Mouse (Mus musculus) neutrophil, adult 5-6 weeks (primary cell): Measurements from ENCODE around the gene Ddx19a. TPM values are rescaled to one million over a fixed set of nuclear protein-coding genes. Genes with fewer than 3 reads are reported as not detected.
"Not testable (repeated sequence)": the region's sequence is repeated elsewhere in the genome, so short reads cannot be mapped to it uniquely, and the experiment has no call there.

Experiments
- ATAC-seq: fragments of 151-379, 151-347 bp; 2 replicates; pipeline ENCODE4 v1.8.0; 2017; ENCODE audit warnings: mild to moderate bottlenecking, moderate TSS enrichment; ENCODE audit not compliant: insufficient number of reproducible peaks, poor library complexity, low FRiP score, severe bottlenecking; ENCODE audit errors: extremely low read depth
- total RNA-seq: library from RNA; stranded (forward); fragments of 200-1000 nt; gene quantifications from 2 replicates; pipeline ENCODE4 v1.2.3, GENCODE M21; 2017

Ddx19a gene
- total RNA-seq, 1 experiment from 2014 or later, result 21.4 TPM

DNA sequence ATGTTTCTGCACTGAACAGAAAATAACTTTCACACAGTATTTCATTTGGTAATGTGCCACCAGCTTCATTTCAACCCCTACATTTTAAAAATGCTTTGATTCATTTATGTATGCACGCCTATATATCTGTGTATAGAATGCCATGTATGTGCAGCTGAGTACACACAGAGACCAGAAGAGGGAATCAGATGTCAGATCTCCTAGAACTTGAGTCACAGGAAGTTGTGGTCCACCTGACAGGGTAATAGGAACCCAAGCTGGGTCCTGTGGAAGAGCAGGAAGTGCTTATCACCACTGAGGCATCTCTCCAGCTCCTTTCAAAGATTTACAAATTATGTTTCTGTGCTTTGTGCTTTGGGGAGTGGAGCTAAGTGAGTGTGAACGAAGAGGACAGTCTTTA is 16.3 kb downstream of the Ddx19a start:
- no peak for ATAC-seq

DNA sequence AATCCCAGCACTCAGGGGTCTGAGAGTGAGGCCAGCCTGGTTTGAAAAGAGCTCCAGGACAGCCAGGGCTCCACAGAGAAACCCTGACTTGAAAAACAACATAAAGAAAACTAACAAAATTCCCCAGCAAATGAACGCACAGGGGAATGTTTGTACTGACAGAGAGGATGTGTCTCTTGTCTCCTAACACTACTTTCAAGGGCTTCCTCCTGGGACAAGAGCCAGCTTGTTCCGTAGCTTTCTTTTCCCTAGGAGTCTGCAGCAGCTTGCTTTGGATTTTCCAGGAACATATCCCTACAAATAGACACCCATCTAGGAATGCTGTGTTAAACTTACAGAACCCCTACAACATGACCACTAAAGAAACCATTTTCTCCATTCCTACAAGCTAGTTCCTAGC is 19.6 kb downstream of the Ddx19a start:
- not testable (repeated sequence) for ATAC-seq

DNA sequence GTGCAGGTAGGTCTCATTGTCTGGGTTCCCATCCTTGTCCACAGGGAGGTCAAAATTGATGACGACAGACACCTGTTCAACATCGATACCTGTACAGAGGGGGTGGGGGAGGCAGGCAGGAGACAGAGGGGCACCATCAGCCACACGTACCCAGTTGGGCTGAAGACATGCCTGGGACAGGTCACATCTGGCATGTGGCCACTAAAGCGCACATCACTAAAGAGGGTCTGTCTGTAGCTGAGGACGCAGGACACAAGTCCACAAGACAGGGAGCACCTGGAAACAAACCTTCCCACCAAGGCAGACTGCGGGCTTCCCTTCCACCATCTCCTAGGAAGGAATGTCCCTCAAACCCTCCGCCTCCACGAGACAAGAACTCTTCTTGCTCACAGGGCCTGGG is 21.1 kb downstream of the Ddx19a start:
- ATAC-seq, result not testable (repeated sequence)

DNA sequence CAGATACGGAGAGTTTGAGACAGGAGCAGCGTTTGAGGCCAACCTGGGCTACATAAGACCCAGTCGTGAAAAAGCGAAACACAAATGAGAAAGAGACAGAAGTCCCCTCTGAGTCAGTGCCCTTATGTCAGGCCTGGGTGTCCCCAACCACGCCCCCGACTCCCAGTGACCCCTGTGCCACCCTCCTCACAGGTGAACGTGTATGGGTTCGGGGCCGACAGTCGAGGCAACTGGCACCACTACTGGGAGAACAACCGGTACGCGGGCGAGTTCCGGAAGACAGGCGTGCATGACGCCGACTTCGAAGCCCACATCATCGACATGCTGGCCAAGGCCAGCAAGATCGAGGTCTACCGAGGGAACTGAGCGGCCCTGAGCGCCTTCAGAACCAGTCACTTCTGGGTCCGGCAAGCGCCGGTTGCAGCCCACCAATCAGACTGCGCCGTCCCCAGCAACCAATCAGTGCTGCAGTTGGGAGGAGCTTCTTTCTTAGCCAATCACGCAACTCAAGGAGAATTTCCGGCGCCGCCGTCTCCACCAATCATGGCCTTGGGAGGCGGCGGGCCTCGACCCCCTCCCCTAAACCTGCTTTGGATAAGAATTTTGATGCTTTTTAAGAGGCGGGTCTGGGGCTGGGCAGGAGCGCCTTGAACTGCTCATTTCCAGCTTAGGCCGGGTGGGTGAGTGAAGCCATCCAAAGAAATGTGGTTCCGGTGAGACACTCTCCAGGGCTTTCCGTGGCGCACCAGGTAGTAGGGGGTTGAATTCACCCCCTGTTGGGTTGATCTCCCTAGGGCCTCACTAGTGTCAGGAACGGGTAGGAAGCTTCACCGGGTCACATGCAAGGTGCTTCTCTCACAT is 27.5 kb downstream of the Ddx19a start:
- peak; percentile 95 for ATAC-seq

DNA sequence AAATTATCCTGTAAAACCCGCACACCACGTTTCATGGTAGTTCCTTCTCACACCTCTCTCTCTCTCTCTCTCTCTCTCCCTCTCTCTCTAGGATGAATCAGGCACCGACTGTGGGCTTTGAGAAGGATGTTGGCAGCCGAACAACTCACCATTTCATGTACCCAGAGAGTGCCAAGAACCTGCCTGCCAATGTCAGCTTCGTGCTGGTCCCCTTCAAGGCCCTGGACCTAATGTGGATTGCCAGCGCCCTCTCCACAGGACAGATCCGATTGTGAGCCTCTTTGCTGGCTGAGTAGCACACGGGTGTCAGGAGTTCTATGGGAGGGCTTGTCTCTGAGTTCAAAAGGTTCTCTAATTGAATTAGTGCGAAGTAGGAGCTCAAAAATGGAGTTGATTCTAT is 30.3 kb downstream of the Ddx19a start:
- no peak for ATAC-seq

DNA sequence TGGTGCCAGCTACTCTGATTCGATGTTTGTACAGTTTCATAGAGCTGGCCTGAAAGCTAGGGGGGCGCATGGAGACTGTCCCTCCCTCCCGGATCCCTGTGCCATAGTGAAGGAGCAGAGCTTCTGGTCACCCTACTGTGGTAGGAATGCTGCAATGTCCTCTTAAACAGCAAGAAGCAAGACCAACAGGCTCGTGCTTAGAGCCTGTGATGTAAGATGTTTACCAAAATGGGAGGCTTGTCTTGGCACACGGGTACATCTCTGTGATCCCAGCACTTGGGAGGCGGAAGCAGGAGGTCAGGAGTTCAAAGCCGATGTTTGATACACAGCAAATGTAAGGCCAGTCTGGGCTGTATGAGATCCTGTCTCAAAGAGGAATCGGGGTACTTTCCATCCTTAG is 31.0 kb downstream of the Ddx19a start:
- no peak for ATAC-seq

DNA sequence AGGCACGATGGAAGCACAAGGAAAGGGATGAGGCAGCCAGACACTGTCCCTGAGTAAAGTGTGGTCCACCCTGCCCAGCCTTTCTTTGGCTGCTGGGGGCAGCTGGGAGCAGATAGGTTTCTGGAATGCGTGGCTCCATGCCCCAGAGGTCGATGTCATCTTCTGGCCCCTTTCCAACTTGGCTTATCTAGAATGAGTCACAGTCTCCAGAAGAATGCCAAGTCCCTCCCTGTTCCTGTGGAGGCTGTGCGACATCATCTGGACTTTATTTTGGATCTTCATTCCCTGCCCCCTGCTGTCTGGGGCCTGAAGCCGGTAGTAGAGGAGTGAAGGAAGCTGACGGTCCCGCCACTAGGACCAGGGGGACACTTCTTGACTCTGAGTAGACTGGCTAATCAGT is 32.0 kb downstream of the Ddx19a start:
- ATAC-seq, result no peak

DNA sequence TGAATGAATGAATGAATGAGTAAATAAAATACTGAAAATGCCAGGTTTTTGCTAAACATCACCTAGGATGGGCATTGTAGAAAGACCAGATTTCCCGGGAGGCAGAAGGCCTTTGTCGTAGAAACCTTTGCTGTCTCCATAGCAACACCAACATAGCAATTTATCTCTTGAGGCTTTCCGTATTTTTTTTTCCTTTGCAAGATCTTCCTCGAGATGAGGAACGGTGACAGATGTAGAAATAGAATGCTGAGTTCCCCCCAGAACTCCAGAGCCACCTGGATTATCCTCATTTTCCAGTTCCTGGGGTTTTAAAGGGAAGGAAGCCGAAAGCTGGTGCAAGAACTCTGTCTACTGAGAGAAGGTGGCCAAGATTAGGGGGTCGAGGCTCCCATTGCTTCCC is 32.9 kb downstream of the Ddx19a start:
- no peak for ATAC-seq

DNA sequence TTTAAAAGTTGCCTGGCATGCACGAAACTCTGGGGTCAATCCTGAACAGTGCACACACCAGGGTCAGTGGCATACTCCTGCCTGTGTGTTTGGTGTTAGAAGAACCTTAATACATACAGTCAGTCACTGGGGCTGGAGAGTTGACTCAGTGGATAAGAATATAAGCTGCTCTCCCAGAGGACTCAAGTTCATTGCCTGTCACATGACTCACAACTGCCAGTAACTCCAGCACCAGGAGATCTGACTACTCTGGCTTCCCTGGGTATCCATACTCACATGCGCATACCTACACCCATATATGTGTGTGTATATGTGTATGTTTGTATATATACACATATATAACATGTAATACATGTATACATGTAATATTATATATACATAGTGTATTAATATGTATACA is 34.5 kb downstream of the Ddx19a start:
- ATAC-seq, result no peak

DNA sequence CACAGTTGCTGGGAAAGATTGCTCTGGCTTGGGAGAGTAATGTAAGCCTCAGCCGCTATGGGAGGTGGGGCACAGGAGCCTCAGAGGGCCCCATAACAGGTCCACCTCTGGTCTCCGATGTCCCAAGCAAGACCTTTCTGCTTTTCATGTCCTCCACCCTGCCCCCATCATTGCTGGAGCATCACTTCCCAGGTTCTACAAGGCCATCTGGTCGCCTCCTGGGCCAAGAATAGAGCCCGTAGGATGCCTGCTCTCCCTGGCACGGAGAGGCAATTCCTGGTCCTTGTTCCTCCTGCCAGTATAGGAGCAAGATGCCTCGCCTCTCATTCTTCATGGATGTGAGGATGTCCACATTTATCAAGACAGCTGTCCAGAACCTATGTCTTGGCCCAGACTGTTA is 37.7 kb downstream of the Ddx19a start:
- no peak for ATAC-seq

DNA sequence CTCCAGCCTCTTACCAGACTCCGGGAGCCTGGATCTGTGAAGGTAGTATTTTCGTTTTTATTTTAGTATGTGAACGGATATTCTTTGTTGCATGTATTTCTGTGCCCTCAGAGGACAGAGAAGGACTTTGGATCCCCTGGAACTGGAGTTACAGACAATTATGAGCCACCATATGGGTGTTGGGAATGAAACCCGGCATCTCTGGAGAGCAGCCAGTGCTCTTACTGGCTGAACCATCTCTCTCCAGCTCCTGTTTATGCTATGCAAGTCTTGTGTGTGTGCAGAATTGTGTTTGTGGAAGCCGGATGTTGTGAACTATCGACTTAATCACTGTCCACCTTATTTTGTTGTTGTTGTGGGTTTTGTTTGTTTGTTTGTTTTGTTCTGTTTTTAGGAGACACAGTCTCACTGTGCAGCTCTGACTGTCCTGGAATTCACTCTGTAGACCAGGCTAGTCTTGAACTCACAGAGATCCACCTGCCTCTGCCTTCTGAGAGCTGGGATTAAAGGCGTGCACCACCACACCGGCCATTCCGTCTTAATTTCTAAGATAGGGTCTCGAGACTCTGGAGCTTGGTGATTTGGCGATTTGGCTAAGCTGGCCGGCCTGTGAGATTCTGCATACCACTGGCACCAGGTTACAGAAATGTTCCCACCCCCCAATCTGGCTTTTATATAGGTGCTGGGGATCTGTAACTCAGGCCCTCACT is 38.4 kb downstream of the Ddx19a start:
- ATAC-seq, result no peak

DNA sequence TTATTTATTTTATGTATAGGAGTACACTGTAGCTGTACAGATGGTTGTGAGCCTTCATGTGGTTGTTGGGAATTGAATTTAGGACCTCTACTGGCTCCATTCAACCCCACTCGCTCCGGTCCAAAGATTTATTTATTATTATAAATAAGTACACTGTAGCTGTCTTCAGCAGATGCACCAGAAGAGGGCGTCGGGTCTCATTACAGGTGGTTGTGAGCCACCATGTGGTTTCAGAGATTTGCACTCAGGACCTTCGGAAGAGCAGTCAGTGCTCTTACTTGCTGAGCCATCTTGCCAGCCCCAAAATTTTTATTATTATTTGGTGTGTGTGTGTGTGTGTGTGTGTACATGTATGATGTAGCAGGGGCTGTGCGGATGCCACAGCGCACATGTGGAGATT is 39.0 kb downstream of the Ddx19a start:
- not testable (repeated sequence) for ATAC-seq

DNA sequence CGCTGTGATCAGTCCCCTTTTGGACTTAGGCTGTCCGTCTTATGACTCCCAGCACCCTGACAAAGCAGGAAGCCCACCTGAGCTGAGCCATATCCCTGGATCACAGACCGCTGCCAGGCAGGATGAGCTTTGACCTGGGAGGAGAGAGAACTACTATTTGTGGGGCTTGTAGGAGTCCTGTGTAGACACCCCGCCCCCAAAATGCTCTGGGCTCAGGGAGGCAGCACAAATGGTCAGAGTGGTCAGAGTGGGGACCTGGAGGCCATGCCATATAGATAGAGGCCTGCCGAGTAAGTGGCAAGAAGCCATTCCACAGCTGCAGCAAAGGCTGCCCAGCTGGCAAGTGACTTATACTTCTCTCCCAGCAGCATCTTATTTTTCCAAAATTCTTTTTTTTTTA is 39.5 kb downstream of the Ddx19a start:
- no peak for ATAC-seq

DNA sequence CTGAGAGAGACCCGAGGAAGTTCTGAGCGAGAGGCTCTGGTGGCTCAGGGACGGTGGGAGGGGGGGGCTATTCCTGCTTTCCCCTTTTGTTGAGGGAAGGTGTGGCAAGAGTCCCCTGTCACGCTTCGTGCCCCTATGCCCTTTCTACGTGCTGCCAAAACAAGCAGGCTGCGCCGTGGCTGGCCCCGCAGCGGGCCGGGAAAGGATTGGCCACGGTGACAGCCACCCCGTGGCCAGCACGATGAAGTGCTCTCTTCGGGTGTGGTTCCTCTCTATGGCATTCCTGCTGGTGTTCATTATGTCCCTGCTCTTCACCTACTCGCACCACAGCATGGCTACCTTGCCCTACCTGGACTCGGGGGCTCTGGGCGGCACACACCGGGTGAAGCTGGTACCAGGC is 40.1 kb downstream of the Ddx19a start:
- no peak for ATAC-seq

DNA sequence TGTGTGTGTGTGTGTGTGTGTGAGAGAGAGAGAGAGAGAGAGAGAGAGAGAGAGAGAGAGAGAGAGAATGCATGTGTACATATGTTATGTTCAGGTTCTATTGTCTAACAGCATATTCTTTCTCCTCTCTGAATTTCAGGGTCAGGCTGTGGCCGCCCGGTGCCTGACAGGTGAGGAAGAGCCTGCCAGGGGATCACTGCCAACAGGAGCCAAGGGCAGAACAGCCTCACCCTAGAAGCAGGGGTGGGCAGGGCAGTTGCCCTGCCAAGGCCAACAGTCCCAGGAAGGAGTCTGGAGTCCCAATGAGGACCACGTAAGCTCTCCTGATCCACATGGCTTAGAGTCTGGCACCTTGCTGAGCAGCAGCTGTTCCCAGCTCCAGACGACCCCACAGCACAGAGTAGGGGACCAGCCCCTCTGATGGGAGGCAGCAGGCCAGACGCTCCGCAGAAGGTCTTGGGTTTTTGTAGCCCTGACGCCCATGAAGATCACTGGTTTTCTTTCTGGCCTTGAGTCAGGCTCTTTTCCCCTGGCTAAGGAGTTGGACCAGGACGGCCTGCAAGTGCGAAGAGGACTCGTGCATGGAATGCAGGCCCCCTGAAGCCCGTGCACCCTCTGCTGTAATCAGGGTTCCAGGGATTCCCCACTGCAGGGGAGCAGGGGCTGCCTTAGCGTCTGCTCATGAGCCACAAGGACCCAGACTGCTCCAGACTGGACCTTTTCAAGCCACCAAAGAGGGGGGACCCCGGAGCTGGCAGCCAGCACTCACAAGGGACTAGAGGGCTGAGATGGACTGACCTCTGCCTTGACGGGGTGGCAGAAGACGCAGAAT is 40.8 kb downstream of the Ddx19a start:
- ATAC-seq, result no peak

DNA sequence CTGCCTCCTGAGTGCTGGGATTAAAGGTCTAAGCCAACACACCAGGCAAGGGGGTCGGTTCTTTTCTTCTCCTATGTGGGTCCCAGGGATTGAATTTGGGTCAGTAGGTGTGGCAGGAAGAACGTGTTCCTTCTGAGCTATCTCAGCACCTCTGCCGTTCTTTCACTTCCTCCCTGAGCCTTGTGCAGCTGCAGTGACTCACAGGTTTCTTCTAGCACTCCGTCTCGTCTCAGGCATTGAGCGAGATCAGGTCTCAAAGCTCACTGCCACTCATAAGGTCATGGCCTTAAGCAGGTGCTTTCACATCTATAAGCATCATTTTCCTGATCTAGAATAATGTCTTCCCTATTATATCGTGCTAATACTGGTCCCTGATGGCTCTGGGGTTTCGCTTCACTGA is 42.8 kb downstream of the Ddx19a start:
- peak; percentile 78 for ATAC-seq

DNA sequence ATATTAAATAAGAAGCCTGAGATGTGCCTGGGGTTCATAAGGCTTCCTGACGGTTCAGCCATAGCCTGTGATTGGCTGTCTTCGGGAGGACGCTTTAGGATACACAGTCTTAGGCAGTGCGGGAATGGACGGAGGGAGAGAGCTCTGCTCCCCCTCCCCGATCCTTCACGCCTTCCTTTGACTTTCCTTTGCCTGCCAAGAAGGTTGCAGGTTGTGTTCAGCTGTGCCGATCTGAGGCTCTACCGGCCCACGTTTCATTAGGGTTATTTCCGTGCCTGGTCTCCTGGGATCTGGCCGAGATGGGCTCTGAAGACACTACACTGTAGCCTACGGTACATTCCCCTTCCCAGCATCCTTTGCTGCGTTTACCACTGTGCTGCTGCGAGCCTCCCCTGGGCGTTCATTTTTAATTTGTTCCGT is 47.5 kb downstream of the Ddx19a start:
- peak; percentile 59; the same call in 1 of the 2 replicates for ATAC-seq

DNA sequence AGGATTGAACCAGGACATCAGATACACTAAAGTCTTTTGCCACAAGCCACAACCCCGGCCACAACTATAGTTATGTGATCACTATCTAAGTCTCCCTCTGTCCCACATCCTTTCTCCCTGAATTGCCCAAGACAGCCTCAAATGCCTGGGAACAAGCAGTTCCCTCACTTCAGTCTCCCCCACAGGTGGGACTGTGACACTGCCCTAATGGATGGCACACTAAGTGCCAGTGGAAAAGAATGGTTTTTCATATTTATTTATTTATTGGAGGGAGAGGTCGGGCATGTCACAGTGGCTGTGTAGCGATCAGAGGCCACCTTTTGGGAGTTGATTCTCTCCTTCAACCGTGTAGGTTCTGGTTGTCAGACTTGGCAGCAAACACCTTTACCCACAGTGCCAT is 51.9 kb downstream of the Ddx19a start:
- no peak for ATAC-seq

DNA sequence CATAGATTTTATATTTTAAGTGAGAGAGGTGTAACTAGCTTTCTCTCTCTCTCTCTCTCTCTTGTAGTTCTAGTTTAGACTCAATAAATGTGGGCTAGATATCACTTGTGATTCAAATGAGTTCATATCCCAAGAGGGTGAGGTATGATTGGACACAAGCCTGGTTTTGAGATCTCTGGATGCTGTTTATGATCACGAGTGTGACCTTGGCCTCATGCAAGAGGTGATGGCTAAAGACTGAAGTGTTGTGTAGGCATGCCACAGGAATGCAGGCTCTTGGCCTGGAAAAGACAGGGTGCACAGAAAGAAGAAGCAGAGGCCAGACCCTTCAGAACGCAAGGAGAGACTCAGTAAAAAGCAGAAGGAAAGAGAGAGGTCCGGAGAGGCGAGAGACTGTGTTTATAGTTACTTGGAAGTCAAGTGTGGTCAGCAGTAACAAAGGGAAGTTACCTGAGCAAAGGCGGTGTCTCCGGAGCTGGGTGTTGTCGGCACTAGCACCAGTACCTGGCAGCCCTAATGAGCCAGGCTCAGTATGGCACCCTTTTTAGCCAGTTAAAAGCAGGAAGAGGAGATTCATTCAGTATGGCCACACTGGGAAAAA is 53.2 kb downstream of the Ddx19a start:
- ATAC-seq, result peak; percentile 54; the same call in 1 of the 2 replicates
